Mouse (Mus musculus) MEL (cell line): Measurements from ENCODE around the gene Cflar. TPM values are rescaled to one million over a fixed set of nuclear protein-coding genes. Genes with fewer than 3 reads are reported as not detected.

Source experiments
- DNase-seq: peaks from one replicate; pipeline ENCODE4 v3.0.0; 2011; ENCODE audit warnings: low read depth, low spot score
- H3K27ac ChIP-seq: 2 replicates; pipeline ENCODE4 v1.5.1; 2012; ENCODE audit warnings: low read depth, mild to moderate bottlenecking, control low read depth, low read length, moderate library complexity; ENCODE audit not compliant: control insufficient read depth
- H3K27me3 ChIP-seq, 2 experiments: fragments of 150-350 bp in 1 of 2; sonication (generic) in 1 of 2; 2 replicates each; pipeline ENCODE4 v1.6.1; 2012; ENCODE audit warnings: low read length in 2 of 2, mild to moderate bottlenecking in 2 of 2, improper control_type of control experiment in 1 of 2, moderate library complexity in 1 of 2; ENCODE audit not compliant: insufficient read depth in 2 of 2, control insufficient read depth in 1 of 2
- H3K36me3 ChIP-seq, 2 experiments: 2 replicates each; pipeline ENCODE4 v1.6.1; 2012 to 2014; ENCODE audit warnings: low read length in 2 of 2, improper control_type of control experiment in 1 of 2, inconsistent platforms in 1 of 2, mild to moderate bottlenecking in 1 of 2; ENCODE audit not compliant: insufficient read depth in 2 of 2, control insufficient read depth in 1 of 2
- H3K4me1 ChIP-seq, 2 experiments: fragments of 150-350 bp in 1 of 2; sonication (generic) in 1 of 2; 2 replicates each; pipeline ENCODE4 v1.6.1; 2012; ENCODE audit warnings: low read length in 2 of 2, improper control_type of control experiment in 1 of 2, mild to moderate bottlenecking in 1 of 2; ENCODE audit not compliant: insufficient read depth in 2 of 2, control insufficient read depth in 1 of 2
- H3K4me3 ChIP-seq, 2 experiments: fragments of 150-350 bp in 1 of 2; sonication (generic) in 1 of 2; 2 replicates each; pipeline ENCODE4 v1.5.1; 2012; ENCODE audit warnings: low read depth in 2 of 2, low read length in 2 of 2, mild to moderate bottlenecking in 2 of 2, moderate library complexity in 2 of 2, control low read depth in 1 of 2, improper control_type of control experiment in 1 of 2; ENCODE audit not compliant: control insufficient read depth in 1 of 2, insufficient read depth in 1 of 2
- H3K79me2 ChIP-seq: 2 replicates; pipeline ENCODE4 v1.6.1; 2012; ENCODE audit warnings: mild to moderate bottlenecking, low read length, moderate library complexity; ENCODE audit not compliant: control insufficient read depth, poor library complexity, insufficient read depth
- H3K9ac ChIP-seq: 2 replicates; pipeline ENCODE4 v1.6.1; 2012; ENCODE audit warnings: low read depth, mild to moderate bottlenecking, control low read depth, low read length, moderate library complexity; ENCODE audit not compliant: control insufficient read depth, poor library complexity, severe bottlenecking
- H3K9me3 ChIP-seq: fragments of 150-350 bp; sonication (generic); replicated peaks from 2 replicates; pipeline ENCODE4 v1.6.1; 2012; ENCODE audit warnings: mild to moderate bottlenecking, low read length, improper control_type of control experiment, moderate library complexity; ENCODE audit not compliant: insufficient read depth
- BHLHE40 ChIP-seq: IDR thresholded peaks from 2 replicates; pipeline ENCODE4 v1.6.1; 2012; ENCODE audit warnings: low read depth, mild to moderate bottlenecking, inconsistent platforms, low read length, improper control_type of control experiment, borderline replicate concordance
- CHD1 ChIP-seq: IDR thresholded peaks from 2 replicates; pipeline ENCODE4 v1.6.1; 2012; ENCODE audit warnings: low read depth, mild to moderate bottlenecking, inconsistent platforms, low read length, improper control_type of control experiment
- E2F4 ChIP-seq: IDR thresholded peaks from 2 replicates; pipeline ENCODE4 v1.6.1; 2011; ENCODE audit warnings: low read depth, low read length, improper control_type of control experiment, borderline replicate concordance
- EP300 ChIP-seq, 2 experiments: IDR thresholded peaks; 2 replicates each; pipeline ENCODE4 v1.6.1; 2011; ENCODE audit warnings: improper control_type of control experiment in 2 of 2, low read length in 2 of 2, low read depth in 1 of 2, mild to moderate bottlenecking in 1 of 2
- ETS1 ChIP-seq: IDR thresholded peaks from 2 replicates; pipeline ENCODE4 v1.6.1; 2012; ENCODE audit warnings: low read depth, mild to moderate bottlenecking, inconsistent platforms, low read length, improper control_type of control experiment, moderate library complexity
- GABPA ChIP-seq: IDR thresholded peaks from 2 replicates; pipeline ENCODE4 v1.6.1; 2012; ENCODE audit warnings: low read depth, mild to moderate bottlenecking, inconsistent platforms, low read length, improper control_type of control experiment, moderate library complexity
- GATA1 ChIP-seq: IDR thresholded peaks from 2 replicates; pipeline ENCODE4 v1.6.1; 2011; ENCODE audit warnings: low read depth, low read length, improper control_type of control experiment
- HCFC1 ChIP-seq: IDR thresholded peaks from 2 replicates; pipeline ENCODE4 v1.6.1; 2012; ENCODE audit warnings: low read depth, mild to moderate bottlenecking, inconsistent platforms, low read length, improper control_type of control experiment, moderate library complexity
- MAX ChIP-seq: IDR thresholded peaks from 2 replicates; pipeline ENCODE4 v1.6.1; 2011; ENCODE audit warnings: low read length, improper control_type of control experiment
- MAZ ChIP-seq: IDR thresholded peaks from 2 replicates; pipeline ENCODE4 v1.6.1; 2012; ENCODE audit warnings: low read depth, mild to moderate bottlenecking, inconsistent platforms, low read length, improper control_type of control experiment
- MXI1 ChIP-seq: IDR thresholded peaks from 2 replicates; pipeline ENCODE4 v1.6.1; 2011; ENCODE audit warnings: mild to moderate bottlenecking, low read depth, low read length, improper control_type of control experiment
- MYB ChIP-seq: IDR thresholded peaks from 2 replicates; pipeline ENCODE4 v1.6.1; 2011; ENCODE audit warnings: mild to moderate bottlenecking, low read depth, low read length, improper control_type of control experiment
- POLR2AphosphoS5 ChIP-seq: IDR thresholded peaks from 2 replicates; pipeline ENCODE4 v1.6.1; 2012; ENCODE audit warnings: low read depth, borderline replicate concordance, mild to moderate bottlenecking, inconsistent platforms, low read length, moderate library complexity, mixed read lengths
- RAD21 ChIP-seq: IDR thresholded peaks from 2 replicates; pipeline ENCODE4 v1.6.1; 2011; ENCODE audit warnings: mild to moderate bottlenecking, low read depth, low read length, improper control_type of control experiment
- RCOR1 ChIP-seq: IDR thresholded peaks from 2 replicates; pipeline ENCODE4 v1.6.1; 2012; ENCODE audit warnings: low read depth, mild to moderate bottlenecking, inconsistent platforms, low read length, improper control_type of control experiment
- SIN3A ChIP-seq: IDR thresholded peaks from 2 replicates; pipeline ENCODE4 v1.6.1; 2012; ENCODE audit warnings: low read length, improper control_type of control experiment, inconsistent platforms
- SMC3 ChIP-seq: IDR thresholded peaks from 2 replicates; pipeline ENCODE4 v1.6.1; 2011; ENCODE audit warnings: low read depth, low read length, improper control_type of control experiment
- TBP ChIP-seq: IDR thresholded peaks from 2 replicates; pipeline ENCODE4 v1.8.0; 2011; ENCODE audit warnings: low read depth, low read length, improper control_type of control experiment
- TCF12 ChIP-seq: IDR thresholded peaks from 2 replicates; pipeline ENCODE4 v1.6.1; 2014; ENCODE audit warnings: low read depth, mild to moderate bottlenecking, inconsistent platforms, low read length, improper control_type of control experiment, moderate library complexity
- ZC3H11A ChIP-seq: IDR thresholded peaks from 2 replicates; pipeline ENCODE4 v1.6.1; 2012; ENCODE audit warnings: low read depth, mild to moderate bottlenecking, inconsistent platforms, low read length, improper control_type of control experiment
- ZKSCAN1 ChIP-seq: IDR thresholded peaks from 2 replicates; pipeline ENCODE4 v1.6.1; 2012; ENCODE audit warnings: low read depth, mild to moderate bottlenecking, inconsistent platforms, low read length, improper control_type of control experiment, moderate library complexity
- ZMIZ1 ChIP-seq: IDR thresholded peaks from 2 replicates; pipeline ENCODE4 v1.6.1; 2012; ENCODE audit warnings: low read depth, mild to moderate bottlenecking, inconsistent platforms, low read length, improper control_type of control experiment, moderate library complexity
- polyA plus RNA-seq, 2 experiments: library from polyadenylated mRNA; stranded (reverse) in 1 of 2; unstranded in 1 of 2; fragments of >175 nt in 1 of 2; fragments of >200 nt in 1 of 2; gene quantifications; 2 replicates each; pipeline versions ENCODE4 v1.2.1 to v1.2.4; 2012; ENCODE audit warnings: low replicate concordance in 2 of 2, low read depth in 1 of 2; ENCODE audit not compliant: insufficient read length in 2 of 2, insufficient read depth in 1 of 2, missing spikeins in 1 of 2
- total RNA-seq: library from RNA; depleted of rRNA; stranded (reverse); fragments of 300-350 nt; gene quantifications from 2 replicates; pipeline ENCODE4 v1.2.3, GENCODE M21; 2012

Gene Cflar
- total and polyA plus RNA-seq, 3 experiments: 13.1 to 13.2 TPM; not detected in 1

DNA sequence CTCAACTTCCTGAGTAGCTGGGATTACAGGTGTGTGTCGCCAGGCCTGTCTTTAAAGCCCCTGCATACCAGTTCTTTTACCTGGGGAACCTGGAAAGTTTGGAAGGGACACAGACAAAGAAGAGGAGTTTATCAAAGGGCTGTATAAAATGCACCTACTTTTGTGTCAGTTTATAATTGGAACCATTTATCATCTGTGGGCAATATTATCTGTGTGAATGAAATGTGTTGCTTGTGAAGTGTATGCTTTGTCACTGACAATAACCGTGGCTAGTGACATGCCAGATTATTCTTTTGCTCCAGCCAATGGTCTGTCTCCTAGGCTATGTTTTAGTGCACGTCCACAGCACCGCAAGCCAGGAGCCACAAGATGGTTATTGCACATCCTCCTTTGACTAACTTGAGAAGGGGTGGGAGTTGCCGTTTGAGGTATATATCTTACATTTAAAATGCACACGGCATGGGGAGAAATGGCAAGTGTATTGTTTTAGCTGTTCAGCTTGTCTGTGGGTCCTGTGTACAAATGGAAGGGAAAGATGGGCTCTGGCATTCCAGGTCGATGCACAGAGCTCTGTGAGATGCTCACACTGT, 8.1 kb downstream of the Cflar start:
- TF ChIP-seq MAZ (no peak), MAX (no peak), TCF12 (peak; percentile 20; the same call in 1 of the 2 replicates), CHD1 (0 out of 2 replicates have a peak, but pooled peaks have one; percentile 69), GATA1 (0 out of 2 replicates have a peak, but pooled peaks have one; percentile 35), ETS1 (peak; percentile 46; the same call in 1 of the 2 replicates), BHLHE40 (peak; percentile 45; the same call in 1 of the 2 replicates), EP300 (IDR thresholded peaks at IDR 0.05; ENCODE audit: low read depth in 1 of 2, low read length in 2 of 2) (peak in 1 of 2 experiments; percentile 64; a peak in 2 of 4 replicates), RCOR1 (peak; percentile 72), E2F4 (no peak), ZKSCAN1 (no peak), HCFC1 (peak; percentile 50; the same call in 1 of the 2 replicates), POLR2AphosphoS5 (no peak), TBP (no peak), ZMIZ1 (peak; percentile 46; the same call in 1 of the 2 replicates), SIN3A (peak; percentile 49; the same call in 1 of the 2 replicates), MXI1 (peak; percentile 51), RAD21 (no peak), SMC3 (no peak), MYB (peak; percentile 55)
- Histone ChIP-seq H3K79me2 (peaks cover 7% of the 10 kb centered on the region; the same call in 1 of the 2 replicates), H3K36me3 (peaks cover 0 to 53% of the 10 kb centered on the region in 2 experiments; a peak in 3 of 4 replicates), H3K4me1 (peaks cover 38 to 48% of the 10 kb centered on the region in 2 experiments), H3K27me3 (no peaks in the 10 kb centered on the region), H3K9ac (no peak overlapping the region), H3K9me3 (no peaks in the 10 kb centered on the region), H3K27ac (peak overlapping the region; percentile 21; the same call in 1 of the 2 replicates), H3K4me3 (no peak overlapping the region)
- DNase-seq: peak; percentile 42

DNA sequence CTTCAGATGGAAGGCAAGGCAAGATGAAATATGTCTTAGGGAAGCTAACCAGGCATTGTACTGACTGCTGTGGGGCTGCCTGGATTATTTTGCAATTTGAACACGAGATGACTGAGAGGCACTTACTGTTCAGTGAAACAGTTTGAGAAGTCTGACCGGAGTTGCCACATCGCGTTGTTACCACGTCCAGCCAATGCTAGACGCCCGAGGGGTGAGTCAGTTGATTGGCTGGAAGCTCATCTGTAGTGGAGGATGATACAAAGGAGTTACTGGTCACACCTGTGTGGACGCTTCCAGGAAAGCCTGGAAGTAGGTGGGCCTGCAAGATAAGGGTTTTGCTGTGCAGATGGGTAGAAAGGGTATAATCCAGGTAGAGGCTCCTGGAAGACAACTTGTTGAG, 8.8 kb downstream of the Cflar start:
- Histone ChIP-seq H3K9me3 (no peaks in the 10 kb centered on the region), H3K27ac (no peak overlapping the region), H3K9ac (no peak overlapping the region), H3K4me3 (no peak overlapping the region), H3K4me1 (peaks cover 36 to 47% of the 10 kb centered on the region in 2 experiments), H3K27me3 (no peaks in the 10 kb centered on the region), H3K79me2 (peaks cover 4% of the 10 kb centered on the region; the same call in 1 of the 2 replicates), H3K36me3 (peaks cover 0 to 47% of the 10 kb centered on the region in 2 experiments; a peak in 3 of 4 replicates)
- no peak for TF ChIP-seq GABPA
- no peak for TF ChIP-seq ZC3H11A
- TF ChIP-seq GATA1: no peak
- TF ChIP-seq TBP: no peak
- no peak for DNase-seq
